Mouse (Mus musculus) gastrocnemius, adult 8-10 months (tissue): ENCODE measurements around the gene Itprid1. TPM values are rescaled to one million over a fixed set of nuclear protein-coding genes. Genes with fewer than 3 reads are reported as not detected.

Experiments
- DNase-seq, 2 experiments: peaks; one replicate each; pipeline ENCODE4 v3.0.0; 2022; ENCODE audit warnings: low spot score in 2 of 2
- total RNA-seq, 4 experiments: library from RNA; stranded (reverse); gene quantifications; 2 replicates each; pipeline ENCODE4 v1.2.4; 2022

The Itprid1 gene
- total RNA-seq, 4 experiments from 2014 or later = not detected

DNA sequence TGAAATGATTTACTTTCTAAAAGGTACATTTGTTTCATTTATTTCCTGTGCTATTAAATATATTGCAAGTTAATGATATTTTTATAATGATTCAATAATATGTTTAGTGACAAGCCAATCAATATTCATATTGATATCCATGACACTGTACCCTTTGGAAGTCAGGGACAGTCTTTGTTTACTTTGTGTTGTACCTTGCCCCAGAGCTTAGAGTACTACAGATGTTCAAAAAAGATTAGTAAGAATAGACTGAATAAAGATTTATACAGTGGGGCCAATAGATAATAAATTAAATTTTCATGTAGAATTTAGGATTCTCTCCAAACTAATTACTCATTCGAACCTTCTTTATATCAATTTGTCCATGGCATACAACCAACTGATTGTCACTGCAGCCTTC, 50.9 kb downstream of the Itprid1 start:
- DNase-seq = no peak

DNA sequence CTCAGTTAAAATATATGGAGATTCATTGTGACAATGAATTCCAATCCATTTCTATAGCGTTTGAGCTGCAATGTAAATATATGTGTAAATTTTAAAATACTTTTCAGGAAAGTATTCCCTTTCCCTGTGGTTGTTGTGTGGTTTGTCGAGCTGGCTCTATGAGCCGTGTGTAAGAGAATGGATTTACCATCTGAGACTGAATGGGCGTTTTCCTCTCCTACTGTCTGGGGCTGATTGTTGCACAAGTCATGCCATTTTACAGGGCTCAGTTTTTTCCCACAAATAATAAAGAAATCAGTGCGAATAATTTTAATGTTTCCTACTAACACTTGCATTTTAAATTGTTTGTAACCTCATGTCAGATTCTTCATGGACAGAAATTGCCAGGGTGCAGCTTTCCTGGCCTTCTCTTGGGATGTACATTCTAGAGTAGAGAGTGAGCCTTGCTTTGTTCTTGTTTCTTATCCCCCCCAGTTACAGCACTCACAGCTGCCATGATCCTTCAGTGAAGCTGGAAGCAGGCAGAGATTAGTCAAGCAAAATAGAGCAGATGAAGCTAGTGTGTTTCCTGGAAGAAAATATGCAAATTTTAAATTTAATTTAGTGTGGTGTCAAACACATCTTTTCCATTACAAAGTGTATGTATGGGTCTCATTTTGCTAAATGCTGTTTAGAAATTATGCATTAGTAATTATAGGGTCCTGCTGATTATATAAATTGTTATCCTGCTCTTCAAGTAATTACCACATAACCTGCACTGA, 65.1 kb downstream of the Itprid1 start:
- no peak for DNase-seq

DNA sequence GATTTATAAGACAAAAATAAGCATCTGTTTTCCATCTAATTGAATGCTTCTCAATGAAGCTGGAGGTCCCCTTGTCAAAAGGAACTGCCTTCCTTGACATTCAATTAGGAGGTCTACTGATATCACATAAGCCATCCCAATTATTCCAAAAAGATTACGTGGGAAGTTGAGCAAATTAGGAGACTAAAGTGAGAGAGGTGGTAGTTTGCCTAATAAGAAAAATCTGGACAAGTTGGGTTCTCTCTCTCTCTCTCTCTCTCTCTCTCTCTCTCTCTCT, 65.6 kb downstream of the Itprid1 start:
- no peak for DNase-seq

DNA sequence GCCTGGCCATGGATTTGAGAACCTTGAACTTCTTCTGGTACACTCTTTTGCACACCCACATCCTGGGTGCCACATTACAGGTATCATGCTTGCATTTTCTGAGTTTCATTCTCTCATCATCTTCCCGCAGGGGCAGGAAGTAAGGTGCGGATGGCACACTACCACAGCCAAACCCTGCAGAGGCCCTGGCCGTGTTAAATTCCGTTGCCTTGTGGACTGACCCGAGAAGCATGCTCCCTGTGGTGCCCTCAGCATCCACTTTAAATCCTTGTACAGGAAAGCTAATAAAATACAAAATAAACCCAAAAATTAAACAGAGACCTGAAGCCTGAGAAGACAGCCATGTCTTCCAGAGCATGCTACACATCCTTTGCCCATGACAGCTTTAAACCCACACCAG, 82.5 kb downstream of the Itprid1 start:
- no peak for DNase-seq

DNA sequence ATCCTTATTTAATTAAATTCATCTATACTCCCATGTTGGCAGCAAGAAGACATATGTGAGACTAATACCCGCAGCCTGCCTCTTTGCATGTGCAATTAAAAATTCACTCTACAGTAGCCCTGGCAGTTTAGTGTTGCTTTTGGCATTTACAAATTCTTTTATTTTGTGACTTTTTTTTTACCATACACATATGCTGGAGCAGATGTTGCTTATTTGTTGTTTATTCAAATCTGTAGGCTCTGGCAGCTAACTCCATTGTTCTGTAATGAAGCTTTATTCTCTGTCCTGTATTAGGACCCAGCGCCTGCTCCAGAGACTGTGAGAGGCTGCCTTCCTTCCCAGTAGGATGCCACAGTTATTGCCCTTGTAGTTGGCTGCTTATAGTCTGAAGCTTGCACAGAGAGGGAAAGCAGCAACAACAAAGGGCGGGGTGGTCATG, 83.6 kb downstream of the Itprid1 start:
- DNase-seq = no peak

DNA sequence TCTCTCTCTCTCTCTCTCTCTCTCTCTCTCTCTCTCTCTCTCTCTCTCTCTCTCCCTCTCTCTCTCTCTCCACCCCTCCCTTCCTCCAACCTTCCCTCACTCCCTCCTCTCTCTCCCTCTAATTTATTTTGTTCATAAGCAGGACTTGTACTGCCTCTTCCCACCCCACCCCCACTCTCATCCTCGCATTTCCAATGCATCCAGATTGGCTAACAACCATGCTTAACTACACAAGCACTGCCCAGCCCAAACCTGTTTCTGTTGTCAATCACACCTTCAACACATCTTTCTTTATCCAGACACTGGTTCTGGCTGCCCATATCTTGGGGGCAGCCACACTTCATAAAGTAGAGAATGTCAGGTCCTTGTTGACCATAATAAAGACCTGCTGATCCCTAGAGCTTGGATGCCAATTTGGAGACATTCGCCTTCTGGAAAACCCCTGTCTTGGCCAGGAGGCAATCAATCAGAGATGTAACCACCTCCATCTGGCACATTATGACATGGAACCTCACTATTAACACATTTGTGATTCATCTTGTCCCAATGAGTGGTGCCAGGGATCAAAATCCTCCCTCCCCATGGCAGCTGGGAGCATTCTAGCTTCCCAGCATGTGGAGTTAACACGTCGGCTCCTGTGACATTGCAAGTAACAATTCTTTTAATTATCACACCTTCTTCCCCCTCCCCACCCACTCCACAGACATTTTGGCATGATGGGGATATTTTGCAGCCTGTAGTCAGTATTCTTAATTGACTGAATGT, 84.4 kb downstream of the Itprid1 start:
- no peak for DNase-seq

DNA sequence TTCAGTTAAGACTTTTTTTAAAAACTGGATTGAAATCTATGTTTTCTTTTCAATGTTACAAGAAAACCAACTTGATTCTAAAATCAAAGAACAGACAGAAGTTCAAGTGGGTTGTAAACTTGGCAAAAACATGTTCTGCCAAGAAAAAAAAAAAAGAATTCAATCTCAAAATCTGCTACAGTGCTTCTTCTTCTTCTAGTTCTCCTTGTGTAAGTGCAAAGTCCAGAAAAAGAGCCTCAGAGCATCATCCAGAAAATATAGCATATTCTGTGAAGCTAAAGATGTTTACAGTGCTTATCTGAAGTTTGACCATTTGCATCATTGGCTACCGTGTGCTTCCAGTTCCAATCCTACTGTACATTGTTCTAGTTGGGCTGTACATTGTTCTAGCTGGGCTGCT, 108.0 kb downstream of the Itprid1 start:
- no peak for DNase-seq

DNA sequence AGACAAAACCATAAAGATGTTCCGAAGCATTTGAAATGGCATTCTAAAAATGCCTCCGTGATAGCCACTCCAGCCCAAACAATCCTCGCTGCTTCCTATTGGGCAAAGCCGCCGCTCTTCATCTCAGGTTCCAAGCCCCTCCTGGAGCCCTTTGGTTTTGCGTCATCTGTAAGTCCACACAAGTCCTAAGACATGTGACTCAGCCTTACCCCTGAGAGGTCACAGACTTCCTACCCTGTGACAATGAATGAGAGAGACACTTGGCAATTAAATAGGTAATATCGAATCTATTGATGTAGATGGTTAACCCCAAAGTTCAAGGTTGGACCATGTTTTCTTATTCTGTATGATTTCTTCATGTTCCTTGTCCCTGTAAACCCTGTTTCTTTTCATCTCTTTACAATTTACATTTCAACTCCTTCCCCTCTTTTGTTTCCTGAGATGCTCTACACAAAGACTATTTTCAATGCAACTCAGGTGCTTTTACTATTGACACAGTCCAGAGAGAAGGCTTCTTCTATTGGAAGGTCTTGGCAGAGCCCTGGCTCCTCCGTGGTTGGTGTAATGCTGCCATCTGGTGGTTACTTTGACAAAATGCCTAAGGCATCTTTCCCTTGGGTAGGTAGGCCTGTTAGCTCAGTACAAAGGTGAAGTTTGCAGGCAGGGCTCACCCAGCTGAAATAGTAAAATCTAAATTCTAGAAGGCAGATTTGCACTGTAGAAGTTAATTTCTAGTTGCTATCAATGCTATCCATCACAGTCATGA, 113.8 kb downstream of the Itprid1 start:
- no peak for DNase-seq

DNA sequence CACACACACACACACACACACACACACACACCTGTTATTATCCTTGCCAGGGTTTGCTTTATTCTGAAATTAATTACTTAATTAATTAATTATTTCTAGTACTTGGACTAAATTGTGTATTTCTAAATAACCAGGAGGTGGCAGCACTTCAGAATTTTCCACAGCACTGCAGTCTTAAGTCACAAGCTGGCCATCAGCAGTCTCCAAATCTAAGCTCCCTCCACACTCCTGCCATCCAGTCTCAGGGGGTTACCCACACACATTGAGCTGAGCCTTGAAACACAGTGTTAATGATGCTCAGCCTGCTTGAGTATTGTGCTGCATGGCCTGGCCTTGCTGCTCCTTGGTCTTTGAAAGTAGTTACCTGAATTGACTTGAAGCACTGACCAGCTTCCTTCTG, 136.3 kb downstream of the Itprid1 start:
- DNase-seq = no peak

DNA sequence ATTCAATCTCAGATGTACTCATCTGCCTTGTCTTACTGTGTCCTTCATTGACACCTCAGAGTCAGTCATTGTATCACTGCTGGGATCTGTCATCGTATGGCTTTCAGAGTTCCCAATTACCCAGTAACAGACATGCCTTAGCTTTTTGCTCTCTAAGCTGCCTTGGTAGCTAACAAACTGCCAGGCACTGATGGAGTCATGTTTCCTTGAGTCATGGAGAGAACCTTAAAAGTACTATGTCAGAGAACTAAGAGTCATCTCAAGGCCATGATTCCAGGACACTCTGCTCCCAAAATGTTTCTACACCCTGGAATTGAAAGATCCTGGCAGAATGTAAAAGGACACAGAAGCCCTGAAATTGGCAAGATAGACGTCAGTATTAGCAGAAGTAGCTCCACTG, 143.1 kb downstream of the Itprid1 start:
- no peak for DNase-seq

DNA sequence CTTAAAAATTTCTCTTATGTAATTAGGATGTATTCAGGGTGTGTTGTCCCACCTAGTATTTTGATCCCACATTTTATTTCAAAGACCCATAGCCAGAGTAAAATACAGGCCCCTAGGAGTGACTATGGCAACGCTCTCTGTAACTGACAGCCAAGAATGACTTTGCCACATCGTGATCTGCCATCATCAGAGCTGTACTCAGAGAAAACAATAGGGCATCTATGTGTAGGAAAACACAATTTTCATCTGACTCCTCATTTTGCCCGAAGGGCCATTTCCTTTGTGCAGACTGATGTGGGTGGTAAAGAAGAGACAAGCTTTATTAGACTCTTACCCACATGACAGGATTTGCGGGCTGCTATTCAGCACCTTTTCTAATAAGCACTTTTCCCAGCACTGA, 172.0 kb downstream of the Itprid1 start:
- DNase-seq = no peak

DNA sequence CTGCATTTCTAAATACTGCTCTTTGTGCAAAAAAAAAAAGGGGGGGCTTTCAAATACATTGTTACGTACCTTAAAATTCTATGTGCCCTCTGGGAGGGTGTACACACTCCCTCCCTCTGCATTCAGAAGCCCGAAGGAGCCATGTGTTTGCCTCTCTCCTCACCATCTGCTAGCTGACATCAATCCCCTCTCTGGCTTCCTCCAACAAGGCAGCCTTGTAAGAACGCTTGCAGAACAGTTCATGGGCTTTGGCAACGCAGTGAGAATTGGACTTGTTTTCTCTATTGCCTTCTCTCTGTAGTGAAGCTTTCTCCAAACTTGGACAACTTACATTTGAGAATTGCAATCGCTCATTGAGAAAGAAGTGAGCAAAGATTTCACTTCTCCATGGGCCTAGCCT, 175.7 kb downstream of the Itprid1 start:
- no peak for DNase-seq

DNA sequence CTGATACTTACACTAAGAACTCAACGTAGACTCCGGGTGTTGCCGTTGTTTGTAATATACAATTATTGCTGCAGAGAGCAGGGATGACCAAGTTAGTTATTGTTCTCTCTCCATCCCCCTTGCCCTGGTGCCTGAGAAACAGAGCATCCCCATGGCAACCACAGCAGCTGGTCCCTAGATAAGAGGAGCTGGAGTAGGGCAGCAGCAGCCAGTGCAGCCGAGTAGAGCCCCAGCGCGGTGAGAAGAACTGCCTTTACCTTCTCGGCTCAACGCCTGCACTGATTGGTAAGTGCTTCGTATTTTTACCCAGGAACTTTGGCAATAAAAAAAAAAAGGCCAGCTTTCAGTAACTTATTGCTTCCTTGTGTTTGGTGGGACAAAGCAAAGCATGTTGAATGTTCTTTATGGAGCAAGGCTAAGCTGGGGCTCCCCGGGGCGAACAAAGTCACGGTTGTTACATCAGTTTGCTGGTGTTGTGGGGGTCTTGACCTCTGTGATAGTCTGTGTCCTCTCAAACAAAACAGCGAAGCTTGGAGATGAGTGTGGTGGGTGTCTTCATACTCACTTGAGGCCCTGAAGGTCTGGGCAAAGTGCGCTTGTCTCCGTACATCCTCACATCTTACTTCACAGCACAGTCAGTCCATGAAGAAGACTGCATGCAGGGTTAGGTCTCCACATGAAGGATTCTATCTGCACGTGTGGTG, 180.7 kb downstream of the Itprid1 start, which contains the start of gene Ppp1r17:
Gene Ppp1r17 (plus strand): TSS at position 207 of the 704 bp plus-strand sequence.
- DNase-seq = no peak

DNA sequence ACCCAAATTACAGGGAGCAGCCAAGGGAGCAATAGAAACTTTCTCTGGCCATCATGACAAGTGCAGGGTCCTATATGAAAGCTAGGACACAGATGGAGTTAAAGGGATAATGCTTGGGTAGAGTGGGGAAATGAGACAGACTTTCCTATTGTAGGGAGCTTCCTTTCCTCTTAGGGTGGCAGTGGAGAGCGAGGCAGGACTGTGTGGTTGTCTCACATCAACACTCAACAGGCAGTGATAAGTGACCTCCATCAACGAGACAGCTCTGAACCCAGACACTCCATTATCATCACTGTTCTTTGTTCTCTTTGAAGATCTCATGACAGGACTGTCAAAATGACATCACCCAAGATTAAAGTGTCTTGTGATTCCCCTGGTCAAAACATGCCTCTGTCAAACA, 182.9 kb downstream of the Itprid1 start:
- no peak for DNase-seq

DNA sequence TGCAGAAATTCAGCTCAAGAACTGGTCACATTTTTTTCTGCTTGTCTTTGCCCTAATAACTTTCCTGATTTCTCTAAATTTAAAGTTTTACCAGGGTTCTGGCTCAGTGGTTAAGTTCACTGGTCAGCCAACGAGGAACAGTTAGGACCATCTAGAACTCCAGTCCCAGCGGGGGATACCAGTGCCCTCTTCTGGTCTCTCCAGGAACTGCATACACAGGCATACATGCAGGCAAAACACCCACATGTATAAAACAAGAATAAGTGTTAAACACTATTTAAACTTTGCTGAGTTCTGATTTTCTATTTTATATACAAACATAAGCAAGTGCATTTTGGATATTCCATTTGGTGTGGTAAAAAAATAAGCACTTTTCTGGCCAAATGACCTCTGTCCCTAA, 188.8 kb downstream of the Itprid1 start:
- no peak for DNase-seq

DNA sequence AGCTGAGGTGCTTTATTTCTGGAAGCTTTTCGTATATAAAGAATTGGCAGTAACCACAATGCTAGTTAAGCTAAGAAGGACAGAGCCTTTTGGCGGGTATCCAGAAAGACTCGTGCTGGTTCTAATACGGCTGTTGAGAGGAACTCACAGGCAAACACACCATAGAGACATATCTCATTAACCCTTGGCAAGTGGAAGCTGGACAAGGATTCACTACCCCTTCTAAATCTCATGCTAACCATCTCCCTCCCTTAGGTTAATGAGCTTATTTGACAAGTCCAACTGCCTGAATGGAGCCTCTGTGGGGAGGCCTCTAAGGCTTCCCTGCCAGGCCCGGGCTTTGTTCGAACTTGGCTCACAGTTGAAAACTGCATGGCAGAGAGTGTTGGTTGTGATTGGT, 190.6 kb downstream of the Itprid1 start:
- DNase-seq = no peak

DNA sequence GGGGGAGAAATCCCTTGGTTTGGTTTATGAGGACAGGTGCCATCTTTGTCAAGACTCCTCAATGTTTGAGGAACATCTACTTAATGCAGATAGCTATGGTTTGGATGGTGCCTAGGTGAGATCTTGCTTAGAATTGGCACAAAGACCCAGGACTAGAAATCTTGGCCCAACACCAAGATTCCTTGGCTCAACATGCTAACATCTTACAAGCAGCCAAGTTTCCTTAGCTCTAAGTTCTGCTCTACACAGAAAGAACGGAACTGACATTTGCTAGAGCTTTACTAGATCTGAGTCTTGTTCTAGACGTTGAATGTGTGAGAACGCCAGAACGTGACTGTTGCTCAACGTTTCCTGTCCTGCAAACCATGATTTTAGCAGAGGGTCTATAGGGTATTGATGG, 191.3 kb downstream of the Itprid1 start:
- DNase-seq = no peak

Other genes starting within 250 kb of the Itprid1 start
- gene Neurod6, start 155.6 kb upstream of the Itprid1 start, total RNA-seq = not detected
- gene Ppp1r17, start 180.6 kb downstream of the Itprid1 start, total RNA-seq = not detected